Mouse (Mus musculus) testis, adult 2 months (tissue): Measurements from ENCODE around the gene Asic2. TPM values are rescaled to one million over a fixed set of nuclear protein-coding genes. Genes with fewer than 3 reads are reported as not detected.

ENCODE experiments used
- H3K27ac ChIP-seq: fragments of 200-500 bp; 2 replicates; pipeline ENCODE4 v1.5.1; 2012; ENCODE audit warnings: low read depth, low read length; ENCODE audit not compliant: control insufficient read depth, insufficient read depth
- H3K27me3 ChIP-seq: fragments of 200-500 bp; 2 replicates; pipeline ENCODE4 v1.6.1; 2012; ENCODE audit warnings: mild to moderate bottlenecking, low read length, moderate library complexity; ENCODE audit not compliant: control insufficient read depth, insufficient read depth
- H3K36me3 ChIP-seq: fragments of 200-500 bp; 2 replicates; pipeline ENCODE4 v1.6.1; 2012; ENCODE audit warnings: mild to moderate bottlenecking, low read length; ENCODE audit not compliant: control insufficient read depth, insufficient read depth
- H3K4me1 ChIP-seq: fragments of 200-500 bp; 2 replicates; pipeline ENCODE4 v1.6.1; 2012; ENCODE audit warnings: low read length; ENCODE audit not compliant: control insufficient read depth, insufficient read depth
- H3K4me3 ChIP-seq: fragments of 200-500 bp; 2 replicates; pipeline ENCODE4 v1.5.1; 2012; ENCODE audit warnings: low read depth, mild to moderate bottlenecking, low read length, moderate library complexity, mixed read lengths; ENCODE audit not compliant: control insufficient read depth
- CTCF ChIP-seq: fragments of 200-500 bp; IDR thresholded peaks from 2 replicates; pipeline ENCODE4 v1.5.1; 2012; ENCODE audit warnings: low read depth, mild to moderate bottlenecking, inconsistent platforms, low read length, moderate library complexity; ENCODE audit not compliant: control insufficient read depth, insufficient read depth, insufficient replicate concordance
- POLR2A ChIP-seq: fragments of 200-500 bp; IDR thresholded peaks from 2 replicates; pipeline ENCODE4 v1.6.1; 2012; ENCODE audit warnings: low read depth, mild to moderate bottlenecking, inconsistent platforms, low read length, moderate library complexity; ENCODE audit not compliant: control insufficient read depth
- polyA plus RNA-seq: library from polyadenylated mRNA; depleted of rRNA; stranded (reverse); fragments of >200 nt; gene quantifications from 2 replicates; pipeline ENCODE4 v1.2.3, GENCODE M21; 2012

Gene Asic2
- polyA plus RNA-seq, 1 experiment: 0.41 TPM

GRCm38 (mm10) chr11:80983530-80983929 lies 984.7 kb downstream of the Asic2 start:
- Histone ChIP-seq H3K4me3 (no peak overlapping the region), H3K4me1 (no peaks in the 10 kb centered on the region), H3K36me3 (no peaks in the 10 kb centered on the region), H3K27ac (no peak overlapping the region), H3K27me3 (no peaks in the 10 kb centered on the region)
- TF ChIP-seq CTCF: no peak
- TF ChIP-seq POLR2A: no peak

GRCm38 (mm10) chr11:80976239-80976855 lies 991.9 kb downstream of the Asic2 start:
- Histone ChIP-seq H3K27ac (no peak overlapping the region), H3K4me3 (no peak overlapping the region), H3K4me1 (no peaks in the 10 kb centered on the region; the same call in 1 of the 2 replicates), H3K27me3 (no peaks in the 10 kb centered on the region), H3K36me3 (no peaks in the 10 kb centered on the region)
- TF ChIP-seq CTCF (no peak), POLR2A (no peak)

DNA sequence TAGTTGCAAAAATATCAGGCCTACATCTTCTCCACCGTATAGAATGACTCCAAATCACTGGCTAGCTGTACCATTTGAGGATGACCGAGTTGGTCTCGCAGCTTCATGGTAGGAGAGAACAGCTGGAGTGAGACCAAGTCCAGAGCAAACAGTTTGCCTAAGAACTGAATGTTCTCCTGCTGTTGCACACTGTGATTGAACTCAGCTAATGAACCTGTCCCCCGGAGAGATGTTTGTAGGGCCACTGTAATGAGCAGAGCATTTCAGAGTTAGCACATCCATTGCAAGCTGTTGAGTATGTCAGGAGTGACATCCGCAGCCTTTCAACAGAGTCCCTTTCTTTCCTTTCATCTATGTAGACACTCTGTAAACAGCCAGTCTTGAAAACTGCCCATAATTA lies 993.6 kb downstream of the Asic2 start:
- Histone ChIP-seq H3K27me3 (no peaks in the 10 kb centered on the region), H3K27ac (no peak overlapping the region; the same call in 1 of the 2 replicates), H3K4me1 (no peaks in the 10 kb centered on the region; the same call in 1 of the 2 replicates), H3K4me3 (no peak overlapping the region), H3K36me3 (no peaks in the 10 kb centered on the region)
- no peak for TF ChIP-seq CTCF
- TF ChIP-seq POLR2A: no peak

GRCm38 (mm10) chr11:80973976-80974375 lies 994.3 kb downstream of the Asic2 start:
- Histone ChIP-seq H3K36me3 (no peaks in the 10 kb centered on the region), H3K4me1 (no peaks in the 10 kb centered on the region; the same call in 1 of the 2 replicates), H3K27me3 (no peaks in the 10 kb centered on the region), H3K4me3 (no peak overlapping the region), H3K27ac (no peak overlapping the region)
- TF ChIP-seq POLR2A (no peak), CTCF (no peak)

GRCm38 (mm10) chr11:80973273-80973672 lies 995.0 kb downstream of the Asic2 start:
- TF ChIP-seq CTCF: no peak
- no peak for TF ChIP-seq POLR2A
- Histone ChIP-seq H3K27me3 (no peaks in the 10 kb centered on the region), H3K4me1 (no peaks in the 10 kb centered on the region; the same call in 1 of the 2 replicates), H3K4me3 (no peak overlapping the region), H3K27ac (no peak overlapping the region), H3K36me3 (no peaks in the 10 kb centered on the region)

DNA sequence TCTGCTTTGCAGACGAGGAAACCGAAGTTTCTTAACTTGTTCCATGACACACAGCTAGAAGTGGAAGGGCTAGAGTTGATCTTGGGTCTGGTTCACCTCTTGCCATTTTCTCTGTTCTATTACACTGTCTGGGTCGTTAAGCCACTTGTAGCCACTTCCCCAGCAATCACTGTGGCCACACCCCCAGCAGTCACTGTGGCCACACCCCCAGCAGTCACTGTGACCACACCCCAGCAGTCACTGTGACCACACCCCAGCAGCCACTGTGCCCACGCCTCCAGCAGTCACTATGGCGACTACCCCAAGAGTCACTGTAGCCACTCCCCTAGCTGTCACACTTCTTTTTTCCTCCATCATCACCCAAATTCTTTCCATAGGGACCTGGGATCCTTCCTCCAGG lies 1000.7 kb downstream of the Asic2 start:
- H3K4me3 ChIP-seq: peak overlapping the region; percentile 24
- TF ChIP-seq POLR2A (peak; percentile 41; the same call in 1 of the 2 replicates), CTCF (no peak)
- H3K36me3 ChIP-seq: no peaks in the 10 kb centered on the region
- peaks cover 2% of the 10 kb centered on the region; the same call in 1 of the 2 replicates for H3K4me1 ChIP-seq
- peak overlapping the region; percentile 58 for H3K27ac ChIP-seq
- H3K27me3 ChIP-seq: no peaks in the 10 kb centered on the region

DNA sequence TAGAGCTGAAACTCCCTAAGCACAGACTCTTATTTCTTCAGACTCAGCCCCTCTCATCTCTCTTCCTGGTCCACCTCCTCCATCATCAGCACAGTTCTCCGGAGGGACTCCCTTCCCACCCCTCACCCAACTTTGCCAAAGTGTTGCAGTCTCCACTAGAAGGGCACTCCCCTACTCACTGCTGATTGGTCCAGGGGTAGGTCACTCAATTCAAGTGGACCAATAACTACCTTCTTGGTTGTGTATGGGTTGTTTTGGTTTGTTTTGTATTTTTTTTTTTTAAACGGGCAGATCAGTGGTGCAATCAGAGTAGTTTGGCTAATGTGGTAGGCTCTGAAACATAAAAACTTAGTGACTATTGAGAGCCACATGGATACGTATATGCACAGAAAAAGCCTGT lies 1002.2 kb downstream of the Asic2 start:
- no peaks in the 10 kb centered on the region for H3K27me3 ChIP-seq
- TF ChIP-seq POLR2A: no peak
- no peak for TF ChIP-seq CTCF

GRCm38 (mm10) chr11:80961326-80961725 lies 1006.9 kb downstream of the Asic2 start:
- Histone ChIP-seq H3K27me3 (no peaks in the 10 kb centered on the region), H3K36me3 (no peaks in the 10 kb centered on the region), H3K4me1 (no peaks in the 10 kb centered on the region), H3K4me3 (no peak overlapping the region), H3K27ac (no peak overlapping the region)
- TF ChIP-seq CTCF (no peak), POLR2A (no peak)

More for the DNA sequence above, 1002.2 kb downstream of the Asic2 start:
- Histone ChIP-seq H3K36me3 (no peaks in the 10 kb centered on the region), H3K4me3 (no peak overlapping the region), H3K4me1 (peaks cover 2% of the 10 kb centered on the region; the same call in 1 of the 2 replicates), H3K27ac (no peak overlapping the region)
